Mouse (Mus musculus): ENCODE data around the gene Syn3.

DNA sequence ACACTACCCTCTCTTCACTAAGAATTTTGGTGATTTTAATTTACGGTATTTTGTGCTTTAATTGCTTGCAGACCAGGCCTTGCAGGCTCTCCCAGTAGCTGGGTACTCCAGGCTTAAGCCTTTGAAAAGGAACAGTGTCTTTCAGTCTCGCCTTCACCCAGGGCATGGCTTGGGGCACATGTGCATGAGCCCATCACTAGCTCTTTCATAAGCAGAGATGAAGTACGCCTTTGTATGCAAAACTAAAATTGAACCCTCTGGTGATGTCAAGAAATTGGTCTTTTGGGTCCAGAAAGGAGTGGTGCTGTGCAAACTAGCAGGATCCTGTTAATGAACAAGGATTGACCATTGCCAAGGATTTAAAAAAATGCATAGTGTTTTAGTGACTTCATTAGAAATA lies 466.2 kb downstream of the Syn3 start:
- TF ChIP-seq ZNF384 (IDR thresholded peaks at IDR 0.05; ENCODE audit: low read depth, low read length) (no peak), ZC3H11A (IDR thresholded peaks at IDR 0.05; ENCODE audit: borderline replicate concordance, low read depth, low read length) (no peak), CHD2 (IDR thresholded peaks at IDR 0.05; ENCODE audit: low read depth, low read length) (no peak), MAFK (IDR thresholded peaks at IDR 0.05; ENCODE audit: insufficient read depth, low read depth, low read length) (no peak), HCFC1 (IDR thresholded peaks at IDR 0.05; ENCODE audit: borderline replicate concordance, insufficient read depth, low read length) (no peak)
